Mouse (Mus musculus): ENCODE data around the gene Ppard.

GRCm38 (mm10) chr17:28331241-28332112 is 99.0 kb downstream of the Ppard start:
- peak; percentile 2; the same call in 1 of the 2 replicates for TF ChIP-seq POLR2A (IDR thresholded peaks at IDR 0.05; ENCODE audit: borderline replicate concordance, insufficient read depth, low read length)
- no peak for TF ChIP-seq CTCF (IDR thresholded peaks at IDR 0.05; ENCODE audit: borderline replicate concordance, insufficient read depth, low read depth, low read length)
